Mouse (Mus musculus) retina, postnatal 1 day (tissue): ENCODE results near the gene Ppm1h.
"Not testable (repeated sequence)": the region's sequence is repeated elsewhere in the genome, so short reads cannot be mapped to it uniquely, and the experiment has no call there.

ENCODE experiments used
- DNase-seq: peaks from one replicate; pipeline ENCODE4 v3.0.0-alpha.2; 2012

The Ppm1h gene

GRCm38 (mm10) chr10:122909406-122910032 lies 231.0 kb downstream of the Ppm1h start:
- no peak for DNase-seq

- no peak for DNase-seq
Measured at GRCm38 (mm10) chr10:122910798-122911225, 232.2 kb downstream of the Ppm1h start.

- no peak for DNase-seq
Measured at GRCm38 (mm10) chr10:122911668-122912067, 233.1 kb downstream of the Ppm1h start.

- peak; percentile 37 for DNase-seq
Measured at GRCm38 (mm10) chr10:122912086-122912690, 233.6 kb downstream of the Ppm1h start.

GRCm38 (mm10) chr10:122912701-122913368 lies 234.3 kb downstream of the Ppm1h start:
- peak; percentile 82 for DNase-seq

- DNase-seq = no peak
Measured at GRCm38 (mm10) chr10:122913393-122913792, 234.8 kb downstream of the Ppm1h start.

- no peak for DNase-seq
Measured at GRCm38 (mm10) chr10:122915905-122916304, 237.3 kb downstream of the Ppm1h start.

GRCm38 (mm10) chr10:122917648-122918324 lies 239.2 kb downstream of the Ppm1h start:
- no peak for DNase-seq

GRCm38 (mm10) chr10:122918325-122918694 lies 239.7 kb downstream of the Ppm1h start:
- no peak for DNase-seq

- no peak for DNase-seq
Measured at GRCm38 (mm10) chr10:122918754-122919153, 240.2 kb downstream of the Ppm1h start.

- DNase-seq = no peak
Measured at GRCm38 (mm10) chr10:122919416-122919815, 240.9 kb downstream of the Ppm1h start.

- no peak for DNase-seq
Measured at GRCm38 (mm10) chr10:122920218-122920795, 241.7 kb downstream of the Ppm1h start.

GRCm38 (mm10) chr10:122922226-122922625 lies 243.7 kb downstream of the Ppm1h start:
- DNase-seq = no peak

- DNase-seq = not testable (repeated sequence)
Measured at GRCm38 (mm10) chr10:122924571-122924970, 246.0 kb downstream of the Ppm1h start.

GRCm38 (mm10) chr10:122926275-122926674 lies 247.7 kb downstream of the Ppm1h start:
- DNase-seq = no peak

- no peak for DNase-seq
Measured at GRCm38 (mm10) chr10:122930520-122930919, 252.0 kb downstream of the Ppm1h start.

GRCm38 (mm10) chr10:122931193-122931832 lies 252.8 kb downstream of the Ppm1h start:
- DNase-seq = peak; percentile 27

GRCm38 (mm10) chr10:122931851-122932550 lies 253.4 kb downstream of the Ppm1h start:
- peak; percentile 35 for DNase-seq

GRCm38 (mm10) chr10:122933053-122933838 lies 254.7 kb downstream of the Ppm1h start:
- no peak for DNase-seq

- DNase-seq = not testable (repeated sequence)
Measured at GRCm38 (mm10) chr10:122935406-122935805, 256.8 kb downstream of the Ppm1h start.

- not testable (repeated sequence) for DNase-seq
Measured at GRCm38 (mm10) chr10:122937380-122937779, 258.8 kb downstream of the Ppm1h start.
